Mouse (Mus musculus) olfactory bulb, adult 2 months (tissue): ENCODE results near the gene Eng.

Experiments used
- CTCF ChIP-seq: fragments of 200-500 bp; IDR thresholded peaks from 2 replicates; pipeline ENCODE4 v1.5.1; 2012; ENCODE audit warnings: low read depth, mild to moderate bottlenecking, low read length, moderate library complexity; ENCODE audit not compliant: insufficient read depth
- POLR2A ChIP-seq: fragments of 200-500 bp; IDR thresholded peaks from 2 replicates; pipeline ENCODE4 v1.6.1; 2012; ENCODE audit warnings: mild to moderate bottlenecking, low read depth, low read length, moderate library complexity; ENCODE audit not compliant: insufficient read depth

DNA sequence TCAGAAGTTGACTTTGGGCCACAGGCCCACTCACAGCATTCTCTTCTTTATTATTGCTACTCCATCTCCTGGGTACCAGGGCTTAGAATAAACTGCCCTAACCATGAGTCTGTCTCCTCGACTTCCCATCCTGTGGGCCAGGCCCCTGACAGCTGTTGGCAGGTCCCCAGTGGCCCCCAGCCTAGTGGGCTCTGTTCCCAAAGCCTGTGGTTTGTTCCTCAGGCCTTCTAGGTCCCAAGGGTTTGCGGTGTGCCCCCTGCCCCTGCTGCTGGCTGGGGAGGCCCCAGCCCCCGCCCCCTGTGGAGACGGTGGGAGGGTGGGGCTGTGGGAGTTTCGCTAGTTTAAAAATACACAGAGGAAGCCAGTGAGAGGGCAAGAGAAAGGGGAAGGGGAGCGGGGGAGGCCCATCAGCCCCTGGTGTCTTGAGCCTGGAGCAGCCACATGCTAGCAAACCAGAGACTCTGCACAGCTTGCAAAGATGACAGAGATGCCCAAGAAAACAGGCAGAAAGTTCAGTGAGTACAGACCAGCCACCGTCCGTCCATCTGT is 74.4 kb downstream of the Eng start, which contains the start of gene Sh2d3c:
- TF ChIP-seq POLR2A (no peak), CTCF (no peak)
